Mouse (Mus musculus) megakaryocyte, embryonic 14.5 days (primary cell): ENCODE results near the gene Dnajc12.

ENCODE experiments used
- FLI1 ChIP-seq: IDR thresholded peaks from 2 replicates; pipeline ENCODE4 v1.6.1; 2012; ENCODE audit warnings: low read length, inconsistent platforms, mixed read lengths
- GATA1 ChIP-seq: IDR thresholded peaks from 3 replicates; pipeline ENCODE4 v1.6.1; 2012; ENCODE audit warnings: mixed read lengths, low read length, inconsistent platforms, borderline replicate concordance

GRCm38 (mm10) chr10:63350666-63351065 is 31.6 kb upstream of the Dnajc12 start:
- TF ChIP-seq FLI1 = no peak
- TF ChIP-seq GATA1 = no peak
